Mouse (Mus musculus) brain, embryonic 14.5 days (tissue): ENCODE data around the gene Supt5.

ENCODE experiments used
- CTCF ChIP-seq: fragments of 200-500 bp; IDR thresholded peaks from 2 replicates; pipeline ENCODE4 v1.5.1; 2012; ENCODE audit warnings: inconsistent platforms, mild to moderate bottlenecking, moderate library complexity, borderline replicate concordance; ENCODE audit not compliant: insufficient read depth, insufficient read length; ENCODE audit errors: extremely low read depth
- POLR2A ChIP-seq: fragments of 200-500 bp; IDR thresholded peaks from 2 replicates; pipeline ENCODE4 v1.6.1; 2012; ENCODE audit warnings: mild to moderate bottlenecking, inconsistent platforms, borderline replicate concordance; ENCODE audit not compliant: poor library complexity, insufficient read depth, insufficient read length, severe bottlenecking; ENCODE audit errors: extremely low read depth

DNA sequence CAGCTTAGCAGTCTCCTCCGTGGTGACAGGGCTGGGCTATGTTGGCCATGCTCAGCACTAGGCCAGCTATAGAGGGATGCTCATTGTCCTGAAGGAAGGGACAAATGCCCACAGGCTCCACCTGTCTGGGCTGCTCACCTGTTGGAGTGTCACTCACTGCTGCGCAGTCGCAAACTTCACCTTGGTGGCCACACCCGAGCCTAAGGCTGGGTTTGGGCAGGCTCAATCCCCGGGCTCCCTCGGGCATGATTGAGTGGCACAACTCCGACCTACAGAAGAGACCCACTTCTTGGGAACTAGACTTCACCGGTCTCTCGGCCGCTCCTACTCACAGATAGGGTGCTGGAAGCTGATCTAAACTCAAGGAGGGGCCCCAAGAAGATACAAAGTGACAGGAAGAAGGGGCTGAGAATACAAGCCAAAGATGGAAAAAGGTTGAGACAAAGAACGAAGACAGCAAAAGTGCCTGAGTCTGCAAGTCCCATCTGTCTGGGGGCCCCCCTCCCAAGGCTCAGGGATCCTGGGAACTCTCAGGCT lies 32.5 kb upstream of the Supt5 start:
- TF ChIP-seq POLR2A (no peak), CTCF (no peak)
